Mouse (Mus musculus) MEL (cell line): ENCODE results near the gene Samsn1. TPM values are rescaled to one million over a fixed set of nuclear protein-coding genes. Genes with fewer than 3 reads are reported as not detected.
A peak's percentile ranks its signal among the peaks of the same experiment; 100 is the strongest.

Source experiments
- DNase-seq: peaks from one replicate; pipeline ENCODE4 v3.0.0; 2011; ENCODE audit warnings: low read depth, low spot score
- H3K27ac ChIP-seq: 2 replicates; pipeline ENCODE4 v1.5.1; 2012; ENCODE audit warnings: low read depth, mild to moderate bottlenecking, control low read depth, low read length, moderate library complexity; ENCODE audit not compliant: control insufficient read depth
- H3K27me3 ChIP-seq, 2 experiments: fragments of 150-350 bp in 1 of 2; sonication (generic) in 1 of 2; 2 replicates each; pipeline ENCODE4 v1.6.1; 2012; ENCODE audit warnings: low read length in 2 of 2, mild to moderate bottlenecking in 2 of 2, improper control_type of control experiment in 1 of 2, moderate library complexity in 1 of 2; ENCODE audit not compliant: insufficient read depth in 2 of 2, control insufficient read depth in 1 of 2
- H3K36me3 ChIP-seq, 2 experiments: 2 replicates each; pipeline ENCODE4 v1.6.1; 2012 to 2014; ENCODE audit warnings: low read length in 2 of 2, improper control_type of control experiment in 1 of 2, inconsistent platforms in 1 of 2, mild to moderate bottlenecking in 1 of 2; ENCODE audit not compliant: insufficient read depth in 2 of 2, control insufficient read depth in 1 of 2
- H3K4me1 ChIP-seq, 2 experiments: fragments of 150-350 bp in 1 of 2; sonication (generic) in 1 of 2; 2 replicates each; pipeline ENCODE4 v1.6.1; 2012; ENCODE audit warnings: low read length in 2 of 2, improper control_type of control experiment in 1 of 2, mild to moderate bottlenecking in 1 of 2; ENCODE audit not compliant: insufficient read depth in 2 of 2, control insufficient read depth in 1 of 2
- H3K4me3 ChIP-seq, 2 experiments: fragments of 150-350 bp in 1 of 2; sonication (generic) in 1 of 2; 2 replicates each; pipeline ENCODE4 v1.5.1; 2012; ENCODE audit warnings: low read depth in 2 of 2, low read length in 2 of 2, mild to moderate bottlenecking in 2 of 2, moderate library complexity in 2 of 2, control low read depth in 1 of 2, improper control_type of control experiment in 1 of 2; ENCODE audit not compliant: control insufficient read depth in 1 of 2, insufficient read depth in 1 of 2
- H3K79me2 ChIP-seq: 2 replicates; pipeline ENCODE4 v1.6.1; 2012; ENCODE audit warnings: mild to moderate bottlenecking, low read length, moderate library complexity; ENCODE audit not compliant: control insufficient read depth, poor library complexity, insufficient read depth
- H3K9ac ChIP-seq: 2 replicates; pipeline ENCODE4 v1.6.1; 2012; ENCODE audit warnings: low read depth, mild to moderate bottlenecking, control low read depth, low read length, moderate library complexity; ENCODE audit not compliant: control insufficient read depth, poor library complexity, severe bottlenecking
- H3K9me3 ChIP-seq: fragments of 150-350 bp; sonication (generic); replicated peaks from 2 replicates; pipeline ENCODE4 v1.6.1; 2012; ENCODE audit warnings: mild to moderate bottlenecking, low read length, improper control_type of control experiment, moderate library complexity; ENCODE audit not compliant: insufficient read depth
- CHD1 ChIP-seq: IDR thresholded peaks from 2 replicates; pipeline ENCODE4 v1.6.1; 2012; ENCODE audit warnings: low read depth, mild to moderate bottlenecking, inconsistent platforms, low read length, improper control_type of control experiment
- CHD2 ChIP-seq: IDR thresholded peaks from 2 replicates; pipeline ENCODE4 v1.6.1; 2011; ENCODE audit warnings: low read length, improper control_type of control experiment
- ELF1 ChIP-seq: IDR thresholded peaks from 2 replicates; pipeline ENCODE4 v1.6.1; 2014; ENCODE audit warnings: low read depth, mild to moderate bottlenecking, inconsistent platforms, low read length, improper control_type of control experiment, moderate library complexity
- ETS1 ChIP-seq: IDR thresholded peaks from 2 replicates; pipeline ENCODE4 v1.6.1; 2012; ENCODE audit warnings: low read depth, mild to moderate bottlenecking, inconsistent platforms, low read length, improper control_type of control experiment, moderate library complexity
- GATA1 ChIP-seq: IDR thresholded peaks from 2 replicates; pipeline ENCODE4 v1.6.1; 2011; ENCODE audit warnings: low read depth, low read length, improper control_type of control experiment
- HCFC1 ChIP-seq: IDR thresholded peaks from 2 replicates; pipeline ENCODE4 v1.6.1; 2012; ENCODE audit warnings: low read depth, mild to moderate bottlenecking, inconsistent platforms, low read length, improper control_type of control experiment, moderate library complexity
- JUND ChIP-seq: IDR thresholded peaks from 2 replicates; pipeline ENCODE4 v1.6.1; 2011; ENCODE audit warnings: low read depth, mild to moderate bottlenecking, improper control_type of control experiment, low read length
- KAT2A ChIP-seq: conservative IDR thresholded peaks from 2 replicates; pipeline ENCODE4 v1.6.1; 2012; ENCODE audit warnings: low read depth, low read length, improper control_type of control experiment, inconsistent platforms
- MAZ ChIP-seq: IDR thresholded peaks from 2 replicates; pipeline ENCODE4 v1.6.1; 2012; ENCODE audit warnings: low read depth, mild to moderate bottlenecking, inconsistent platforms, low read length, improper control_type of control experiment
- NRF1 ChIP-seq: IDR thresholded peaks from 2 replicates; pipeline ENCODE4 v1.6.1; 2014; ENCODE audit warnings: low read depth, mild to moderate bottlenecking, inconsistent platforms, low read length, improper control_type of control experiment, moderate library complexity; ENCODE audit not compliant: poor library complexity, insufficient read depth, severe bottlenecking
- POLR2A ChIP-seq, 2 experiments: IDR thresholded peaks; 2 replicates each; pipeline ENCODE4 v1.6.1; 2011 to 2012; ENCODE audit warnings: low read length in 2 of 2, mild to moderate bottlenecking in 2 of 2, control low read depth in 1 of 2, improper control_type of control experiment in 1 of 2, low read depth in 1 of 2, moderate library complexity in 1 of 2; ENCODE audit not compliant: control insufficient read depth in 1 of 2, insufficient read depth in 1 of 2, poor library complexity in 1 of 2
- RAD21 ChIP-seq: IDR thresholded peaks from 2 replicates; pipeline ENCODE4 v1.6.1; 2011; ENCODE audit warnings: mild to moderate bottlenecking, low read depth, low read length, improper control_type of control experiment
- SIN3A ChIP-seq: IDR thresholded peaks from 2 replicates; pipeline ENCODE4 v1.6.1; 2012; ENCODE audit warnings: low read length, improper control_type of control experiment, inconsistent platforms
- SMC3 ChIP-seq: IDR thresholded peaks from 2 replicates; pipeline ENCODE4 v1.6.1; 2011; ENCODE audit warnings: low read depth, low read length, improper control_type of control experiment
- TAL1 ChIP-seq: IDR thresholded peaks from 2 replicates; pipeline ENCODE4 v1.6.1; 2012; ENCODE audit warnings: mild to moderate bottlenecking, inconsistent platforms, low read length, moderate library complexity, mixed read lengths
- UBTF ChIP-seq: IDR thresholded peaks from 2 replicates; pipeline ENCODE4 v1.6.1; 2012; ENCODE audit warnings: low read depth, mild to moderate bottlenecking, inconsistent platforms, low read length, improper control_type of control experiment, moderate library complexity, borderline replicate concordance; ENCODE audit not compliant: insufficient read depth
- USF2 ChIP-seq, 2 experiments: IDR thresholded peaks; 2 replicates each; pipeline ENCODE4 v1.6.1; 2011 to 2012; ENCODE audit warnings: improper control_type of control experiment in 2 of 2, low read length in 2 of 2, borderline replicate concordance in 1 of 2, inconsistent platforms in 1 of 2, low read depth in 1 of 2, mild to moderate bottlenecking in 1 of 2; ENCODE audit not compliant: insufficient read depth in 1 of 2
- ZC3H11A ChIP-seq: IDR thresholded peaks from 2 replicates; pipeline ENCODE4 v1.6.1; 2012; ENCODE audit warnings: low read depth, mild to moderate bottlenecking, inconsistent platforms, low read length, improper control_type of control experiment
- ZKSCAN1 ChIP-seq: IDR thresholded peaks from 2 replicates; pipeline ENCODE4 v1.6.1; 2012; ENCODE audit warnings: low read depth, mild to moderate bottlenecking, inconsistent platforms, low read length, improper control_type of control experiment, moderate library complexity
- ZMIZ1 ChIP-seq: IDR thresholded peaks from 2 replicates; pipeline ENCODE4 v1.6.1; 2012; ENCODE audit warnings: low read depth, mild to moderate bottlenecking, inconsistent platforms, low read length, improper control_type of control experiment, moderate library complexity
- polyA plus RNA-seq, 2 experiments: library from polyadenylated mRNA; stranded (reverse) in 1 of 2; unstranded in 1 of 2; fragments of >175 nt in 1 of 2; fragments of >200 nt in 1 of 2; gene quantifications; 2 replicates each; pipeline versions ENCODE4 v1.2.1 to v1.2.4; 2012; ENCODE audit warnings: low replicate concordance in 2 of 2, low read depth in 1 of 2; ENCODE audit not compliant: insufficient read length in 2 of 2, insufficient read depth in 1 of 2, missing spikeins in 1 of 2
- total RNA-seq: library from RNA; depleted of rRNA; stranded (reverse); fragments of 300-350 nt; gene quantifications from 2 replicates; pipeline ENCODE4 v1.2.3, GENCODE M21; 2012

The Samsn1 gene
- total and polyA plus RNA-seq, 3 experiments, result 55.2 to 205 (median 63.0) TPM

GRCm38 (mm10) chr16:76054079-76054478 lies 32.0 kb upstream of the Samsn1 start:
- H3K9me3 ChIP-seq, result no peaks in the 10 kb centered on the region
- DNase-seq, result no peak
- no peaks in the 10 kb centered on the region; a peak in 1 of 4 replicates for H3K36me3 ChIP-seq
- H3K27me3 ChIP-seq, result no peaks in the 10 kb centered on the region
- H3K4me1 ChIP-seq, result no peaks in the 10 kb centered on the region
- no peaks in the 10 kb centered on the region for H3K79me2 ChIP-seq
- H3K9ac ChIP-seq, result no peak overlapping the region
- TF ChIP-seq POLR2A (IDR thresholded peaks at IDR 0.05; ENCODE audit: control insufficient read depth in 1 of 2, insufficient read depth in 1 of 2, low read depth in 1 of 2, low read length in 2 of 2, poor library complexity in 1 of 2), result no peak
- no peak for TF ChIP-seq CHD2
- no peak for TF ChIP-seq ELF1
- no peak for TF ChIP-seq CHD1
- TF ChIP-seq SMC3, result no peak
- TF ChIP-seq UBTF, result no peak
- TF ChIP-seq ZC3H11A, result no peak
- no peak for TF ChIP-seq TAL1
- no peak for TF ChIP-seq MAZ
- no peak for TF ChIP-seq RAD21
- no peak for TF ChIP-seq ZKSCAN1
- TF ChIP-seq SIN3A, result no peak
- no peak for TF ChIP-seq JUND
- no peak for TF ChIP-seq HCFC1
- TF ChIP-seq, all 39 proteins: peak for 0
- Histone ChIP-seq H3K4me3 (no peak overlapping the region), H3K27ac (no peak overlapping the region)

GRCm38 (mm10) chr16:76053537-76053936 lies 31.5 kb upstream of the Samsn1 start:
- peak; percentile 32 for DNase-seq
- TF ChIP-seq NRF1 (no peak), GATA1 (no peak), USF2 (IDR thresholded peaks at IDR 0.05; ENCODE audit: borderline replicate concordance in 1 of 2, insufficient read depth in 1 of 2, low read depth in 1 of 2, low read length in 2 of 2) (no peak), JUND (no peak), ELF1 (no peak), CHD1 (no peak), ETS1 (no peak), ZMIZ1 (no peak), KAT2A (no peak)
- Histone ChIP-seq H3K27me3 (no peaks in the 10 kb centered on the region), H3K4me1 (no peaks in the 10 kb centered on the region), H3K9ac (no peak overlapping the region), H3K27ac (no peak overlapping the region), H3K79me2 (no peaks in the 10 kb centered on the region), H3K9me3 (no peaks in the 10 kb centered on the region), H3K36me3 (no peaks in the 10 kb centered on the region; a peak in 1 of 4 replicates), H3K4me3 (no peak overlapping the region)
